Mouse (Mus musculus): ENCODE data around the gene Dnase1l2.
"Not testable (repeated sequence)": the region's sequence is repeated elsewhere in the genome, so short reads cannot be mapped to it uniquely, and the experiment has no call there.

The Dnase1l2 gene

GRCm38 (mm10) chr17:24427170-24427557, 15.7 kb downstream of the Dnase1l2 start:
- DNase-seq, result peak; percentile 18

GRCm38 (mm10) chr17:24426471-24427169, 16.3 kb downstream of the Dnase1l2 start, which contains the start of gene Eci1:
Gene Eci1 (plus strand): TSS chr17:24426641.
- DNase-seq, result peak; percentile 98

- DNase-seq, result no peak
These were observed 17.0 kb downstream of the Dnase1l2 start for GRCm38 (mm10) chr17:24425905-24426304.

GRCm38 (mm10) chr17:24425326-24425725, 17.6 kb downstream of the Dnase1l2 start:
- not testable (repeated sequence) for DNase-seq

GRCm38 (mm10) chr17:24424489-24424888, 18.4 kb downstream of the Dnase1l2 start:
- DNase-seq, result no peak

- no peak for DNase-seq
These were observed 19.8 kb downstream of the Dnase1l2 start for GRCm38 (mm10) chr17:24423114-24423513.

- no peak for DNase-seq
These were observed 26.8 kb downstream of the Dnase1l2 start for GRCm38 (mm10) chr17:24416051-24416652.

- no peak for DNase-seq
These were observed 27.9 kb downstream of the Dnase1l2 start for GRCm38 (mm10) chr17:24415011-24415410.

- peak; percentile 97 for DNase-seq
These were observed 28.5 kb downstream of the Dnase1l2 start, which contains the start of gene Rnps1 for GRCm38 (mm10) chr17:24414230-24414976. Gene Rnps1 (plus strand): TSS chr17:24414565.

- DNase-seq, result peak; percentile 52
These were observed 29.2 kb downstream of the Dnase1l2 start for GRCm38 (mm10) chr17:24413557-24414211.

GRCm38 (mm10) chr17:24407116-24407803, 35.6 kb downstream of the Dnase1l2 start:
- no peak for DNase-seq

- DNase-seq, result no peak
These were observed 40.5 kb downstream of the Dnase1l2 start for GRCm38 (mm10) chr17:24402371-24402770.

- peak; percentile 30 for DNase-seq
These were observed 48.4 kb downstream of the Dnase1l2 start for GRCm38 (mm10) chr17:24394456-24394855.

- DNase-seq, result peak; percentile 49
These were observed 49.4 kb downstream of the Dnase1l2 start for GRCm38 (mm10) chr17:24393527-24393926.

- peak; percentile 33 for DNase-seq
These were observed 51.8 kb downstream of the Dnase1l2 start for GRCm38 (mm10) chr17:24391149-24391548.
